Comparison of ENCODE assay signal across 19 mouse cellular contexts in the genomic region with DNA sequence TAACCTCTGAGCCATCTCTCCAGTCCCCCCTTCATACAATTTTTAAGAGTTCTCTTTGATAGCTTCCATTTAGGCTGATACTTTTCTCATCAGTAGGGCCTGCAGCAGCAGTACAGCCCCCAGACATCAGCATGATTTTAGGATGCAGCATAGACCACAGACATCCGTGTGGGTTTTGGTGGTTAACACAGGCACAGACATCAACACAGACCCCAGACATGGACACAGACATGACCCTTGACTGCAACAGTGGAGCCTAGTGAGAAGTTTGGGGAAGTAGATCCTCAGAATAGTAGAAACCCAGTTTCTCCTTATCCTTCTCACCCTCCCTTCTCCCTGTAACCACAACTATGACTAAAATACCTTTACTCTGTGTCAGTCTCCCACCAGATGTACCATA.
"Had no signal": no experiment of that assay in that cellular context is flagged by ENCODE, and none has a peak within 500 bp of the region (broad histone marks: within the 10 kb centered on the region; RNA-seq: fewer than 3 reads in every experiment).

No protein-coding gene starts in this region.

- ATAC-seq: forebrain, embryonic 13.5 days; forebrain, embryonic 14.5 days; forebrain, embryonic 15.5 days; forebrain, embryonic 16.5 days; forebrain, postnatal 0 days had no signal

- DNase-seq: cerebellum, adult 9-11 months; cerebellum, postnatal 10 days; cerebellum, postnatal 14 days; cerebellum, postnatal 25 days; cerebellum, postnatal 36 days; embryo, embryonic 11 days; forebrain, postnatal 0 days; gastrocnemius, adult 2 months; gastrocnemius, postnatal 10 days; gastrocnemius, postnatal 14 days; gastrocnemius, postnatal 25 days; gastrocnemius, postnatal 36 days; heart, adult 11 months; heart, adult 18-20 months; heart, adult 2 months had no signal
